Mouse (Mus musculus) liver, embryonic 11.5 days (tissue): ENCODE data around the gene C2cd3. TPM values are rescaled to one million over a fixed set of nuclear protein-coding genes. Genes with fewer than 3 reads are reported as not detected.

Experiments used
- ATAC-seq: fragments of 200-750 bp; cut with Nextera tagmentation; replicated peaks from 2 replicates; pipeline ENCODE4 v1.8.0; 2017; ENCODE audit warnings: moderate number of reproducible peaks, mild to moderate bottlenecking, moderate TSS enrichment, moderate library complexity; ENCODE audit not compliant: low FRiP score
- DNase-seq: peaks from one replicate; pipeline ENCODE4 v3.0.0-alpha.2; 2017; ENCODE audit warnings: low spot score
- H3K27ac ChIP-seq: fragments of 300-500 bp; sonication (generic); 2 replicates; pipeline ENCODE4 v1.5.1; 2014; ENCODE audit warnings: mild to moderate bottlenecking, low read depth, low read length, control low read depth
- H3K27me3 ChIP-seq: fragments of 300-500 bp; sonication (generic); replicated peaks from 2 replicates; pipeline ENCODE4 v1.6.1; 2014; ENCODE audit warnings: low read length, mixed read lengths; ENCODE audit not compliant: control insufficient read depth, insufficient read depth
- H3K36me3 ChIP-seq: fragments of 300-500 bp; sonication (generic); 2 replicates; pipeline ENCODE4 v1.6.1; 2014; ENCODE audit warnings: mild to moderate bottlenecking, low read length, moderate library complexity, mixed read lengths; ENCODE audit not compliant: control insufficient read depth, insufficient read depth
- H3K4me1 ChIP-seq: fragments of 300-500 bp; sonication (generic); replicated peaks from 2 replicates; pipeline ENCODE4 v1.6.1; 2014; ENCODE audit warnings: low read length, mixed read lengths; ENCODE audit not compliant: control insufficient read depth, insufficient read depth
- H3K4me2 ChIP-seq: fragments of 300-500 bp; sonication (generic); 2 replicates; pipeline ENCODE4 v1.6.1; 2014; ENCODE audit warnings: mild to moderate bottlenecking, control low read depth, moderate library complexity
- H3K4me3 ChIP-seq: fragments of 300-500 bp; sonication (generic); 2 replicates; pipeline ENCODE4 v1.5.1; 2014; ENCODE audit warnings: low read depth, low read length, control low read depth
- H3K9ac ChIP-seq: fragments of 300-500 bp; sonication (generic); 2 replicates; pipeline ENCODE4 v1.6.1; 2014; ENCODE audit warnings: low read depth, low read length, control low read depth
- H3K9me3 ChIP-seq: fragments of 300-500 bp; sonication (generic); 2 replicates; pipeline ENCODE4 v1.6.1; 2016; ENCODE audit warnings: low read length, inconsistent platforms, mixed read lengths; ENCODE audit not compliant: control insufficient read depth
- WGBS: fragments of 180-500 bp; shearing (Covaris S2); extraction: QIAGEN DNeasy Blood & Tissue Kit; methylation state at CpG from one replicate; pipeline ENCODE4 v1.1.7; 2014; 5-methylcytosine and 5-hydroxymethylcytosine counted together
- polyA plus RNA-seq: library from polyadenylated mRNA; unstranded; fragments of >200 nt; fragmentation: Nextera tagmentation; extraction: Ambion mirVana; gene quantifications from 2 replicates; pipeline ENCODE4 v1.2.1, GENCODE M21; 2014

Gene C2cd3
- polyA plus RNA-seq, 1 experiment from 2014 or later: 25.3 TPM

- ATAC-seq: peak; percentile 7; the same call in 1 of the 2 replicates
- no peak for DNase-seq
- Histone ChIP-seq H3K27ac (peak overlapping the region; percentile 57), H3K36me3 (peaks cover 40% of the 10 kb centered on the region), H3K9ac (no peak overlapping the region), H3K4me3 (no peak overlapping the region), H3K4me1 (peaks cover 30% of the 10 kb centered on the region), H3K27me3 (no peaks in the 10 kb centered on the region), H3K9me3 (no peaks in the 10 kb centered on the region), H3K4me2 (no peak overlapping the region)
- 76% methylated on average over 16 of the region's 16 CpGs for WGBS
These were observed 128.4 kb downstream of the C2cd3 start for GRCm38 (mm10) chr7:100500276-100500977.

DNA sequence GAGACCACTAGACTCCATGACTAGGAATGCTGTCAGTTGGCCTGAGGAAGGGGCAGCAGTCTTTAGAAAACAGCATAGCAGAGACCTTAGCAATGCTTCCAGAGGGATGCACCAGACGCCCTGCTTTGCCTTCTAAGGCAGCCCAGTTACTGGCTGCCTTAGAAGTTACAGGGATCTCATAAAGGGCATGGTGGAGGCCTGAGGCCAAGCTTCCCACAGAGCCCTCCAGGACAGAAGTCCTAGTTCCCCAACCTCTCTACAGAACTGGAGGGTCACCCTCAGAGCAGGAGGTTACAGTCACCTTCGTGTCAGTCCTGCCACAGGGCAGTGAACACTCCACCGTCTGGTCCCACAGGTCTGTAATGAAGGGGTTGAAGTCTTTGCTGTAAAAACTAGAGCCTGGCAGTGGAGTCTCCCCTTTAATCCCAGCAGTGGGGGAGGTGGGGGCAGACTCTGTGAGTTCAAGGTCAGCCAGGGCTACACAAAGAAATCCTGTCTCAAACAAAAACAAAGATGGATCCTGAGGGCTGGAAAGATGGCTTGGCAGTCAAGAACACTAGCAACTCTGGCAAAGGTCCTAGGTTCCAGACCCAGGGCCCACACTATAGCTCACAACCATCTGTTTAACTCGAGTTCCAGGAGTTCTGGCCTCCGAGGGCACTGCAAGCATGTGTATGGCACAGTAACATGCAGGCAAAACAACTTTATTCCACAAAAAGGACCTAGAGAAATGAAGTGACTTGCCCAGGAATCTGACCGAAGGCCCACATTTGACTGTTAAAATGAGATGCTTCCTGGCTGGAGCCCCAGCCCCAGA lies 129.2 kb downstream of the C2cd3 start:
- ATAC-seq (peak; percentile 37), DNase-seq (no peak)
- no peak overlapping the region for H3K4me2 ChIP-seq
- H3K4me3 ChIP-seq: no peak overlapping the region
- H3K27me3 ChIP-seq: no peaks in the 10 kb centered on the region
- peaks cover 35% of the 10 kb centered on the region for H3K36me3 ChIP-seq
- H3K9me3 ChIP-seq: no peaks in the 10 kb centered on the region
- 74% methylated on average over 6 of the region's 6 CpGs for WGBS
- peaks cover 22% of the 10 kb centered on the region for H3K4me1 ChIP-seq
- H3K27ac ChIP-seq: peak overlapping the region; percentile 57; the same call in 1 of the 2 replicates
- no peak overlapping the region for H3K9ac ChIP-seq

DNA sequence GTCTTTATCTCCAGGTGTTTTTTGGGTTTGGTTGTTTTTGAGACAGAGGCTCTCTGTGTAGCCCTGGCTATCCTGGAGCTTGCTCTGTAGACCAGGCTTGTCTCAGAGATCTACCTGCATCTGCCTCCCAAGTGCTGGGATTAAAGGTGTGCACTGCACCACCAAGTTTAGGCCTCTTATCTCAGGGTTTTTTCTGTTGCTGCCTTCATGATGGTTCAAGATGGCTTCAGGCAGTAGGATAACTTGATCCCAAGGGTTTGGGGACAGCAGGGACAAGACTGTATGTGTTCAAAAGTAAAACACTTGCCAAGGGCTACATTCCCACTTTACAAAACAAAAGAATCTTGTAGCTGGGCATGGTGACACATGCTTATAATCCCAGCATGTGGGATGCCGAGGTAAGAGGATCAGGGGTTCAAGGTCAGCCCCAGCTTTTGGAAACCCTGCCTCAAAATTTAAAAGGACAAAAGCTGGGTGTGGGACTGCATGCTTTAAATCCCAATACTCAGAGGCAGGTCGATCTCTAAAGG lies 129.9 kb downstream of the C2cd3 start:
- H3K9ac ChIP-seq: no peak overlapping the region; the same call in 1 of the 2 replicates
- no peaks in the 10 kb centered on the region for H3K27me3 ChIP-seq
- no peaks in the 10 kb centered on the region for H3K9me3 ChIP-seq
- no peak for ATAC-seq
- peak overlapping the region; percentile 39; the same call in 1 of the 2 replicates for H3K27ac ChIP-seq
- H3K4me1 ChIP-seq: peaks cover 15% of the 10 kb centered on the region
- H3K4me2 ChIP-seq: no peak overlapping the region
- no peak overlapping the region for H3K4me3 ChIP-seq
- H3K36me3 ChIP-seq: peaks cover 28% of the 10 kb centered on the region
- 64% methylated on average over 2 of the region's 2 CpGs for WGBS
- DNase-seq: no peak

DNA sequence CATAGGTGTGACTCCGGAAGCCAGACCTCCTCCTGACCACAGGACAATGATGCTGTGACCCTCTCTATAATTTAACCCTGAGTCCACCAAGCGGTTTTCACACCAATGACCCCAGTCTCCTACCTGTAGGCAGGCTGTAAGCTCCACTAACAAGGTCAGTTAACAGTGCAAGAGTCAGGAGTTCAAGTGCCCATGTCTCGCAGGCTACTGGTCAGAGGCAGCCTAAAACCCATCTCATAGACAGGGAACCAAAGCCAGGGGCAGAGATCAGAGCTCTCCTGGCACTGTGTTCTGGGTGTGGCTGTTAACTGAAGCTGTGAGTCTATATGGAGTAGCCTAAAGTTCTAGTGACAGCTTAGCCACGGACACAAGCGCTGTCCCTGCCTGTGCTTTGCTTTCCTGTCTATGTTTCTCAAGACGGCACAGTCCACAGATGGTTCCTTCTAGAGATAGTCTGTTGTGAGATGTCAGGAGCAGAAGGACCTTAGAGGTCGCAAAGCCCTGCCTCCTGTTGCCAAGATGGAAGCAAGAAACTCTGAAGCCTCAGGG lies 130.4 kb downstream of the C2cd3 start:
- Histone ChIP-seq H3K36me3 (peaks cover 23% of the 10 kb centered on the region), H3K4me3 (no peak overlapping the region), H3K27ac (peak overlapping the region; percentile 39; the same call in 1 of the 2 replicates), H3K4me1 (peaks cover 13% of the 10 kb centered on the region), H3K9ac (peak overlapping the region; percentile 23), H3K9me3 (no peaks in the 10 kb centered on the region), H3K4me2 (no peak overlapping the region), H3K27me3 (no peaks in the 10 kb centered on the region)
- WGBS: 66% methylated on average over 7 of the region's 7 CpGs
- DNase-seq: no peak
- peak; percentile 21; the same call in 1 of the 2 replicates for ATAC-seq

- Histone ChIP-seq H3K9me3 (no peaks in the 10 kb centered on the region), H3K27me3 (no peaks in the 10 kb centered on the region), H3K9ac (no peak overlapping the region), H3K4me2 (no peak overlapping the region), H3K36me3 (peaks cover 18% of the 10 kb centered on the region), H3K4me3 (no peak overlapping the region), H3K27ac (no peak overlapping the region), H3K4me1 (peaks cover 13% of the 10 kb centered on the region)
- ATAC-seq (no peak), DNase-seq (no peak)
- WGBS: 54% methylated on average over 5 of the region's 5 CpGs
These were observed 131.0 kb downstream of the C2cd3 start for GRCm38 (mm10) chr7:100503076-100503475.

DNA sequence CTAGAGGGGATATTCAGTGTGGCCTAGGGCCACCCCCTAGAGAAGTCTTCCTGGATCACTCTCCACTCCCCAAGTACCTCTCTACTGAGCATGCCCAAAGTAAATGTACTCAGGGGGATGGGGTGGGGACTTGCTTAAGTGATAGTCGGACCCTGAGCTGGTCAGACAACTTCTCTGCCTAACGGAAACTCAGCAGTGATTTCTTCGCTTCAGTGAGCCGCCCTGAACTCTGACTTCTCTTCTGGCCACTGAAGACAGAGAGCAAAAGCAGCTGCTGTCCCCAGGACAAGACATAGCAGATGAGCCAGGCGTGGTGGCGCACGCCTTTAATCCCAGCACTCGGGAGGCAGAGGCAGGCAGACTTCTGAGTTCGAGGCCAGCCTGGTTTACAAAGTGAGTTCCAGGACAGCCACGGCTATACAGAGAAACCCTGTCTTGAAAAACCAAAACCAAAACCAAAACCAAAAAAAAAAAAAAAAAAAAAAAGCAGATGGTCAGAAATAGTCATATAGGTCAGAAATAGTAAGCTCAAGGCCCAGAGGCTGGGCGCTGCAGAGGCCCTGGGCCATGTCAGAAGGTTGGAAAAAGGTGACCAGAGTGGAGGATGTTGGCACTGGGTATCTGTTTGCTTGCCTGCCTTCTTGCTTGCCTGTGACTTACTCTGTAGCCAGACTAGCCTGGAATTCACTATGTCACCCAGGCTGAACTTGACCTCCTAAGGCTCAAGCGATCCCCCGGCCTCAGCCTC lies 132.9 kb downstream of the C2cd3 start:
- Histone ChIP-seq H3K9me3 (no peaks in the 10 kb centered on the region), H3K27ac (no peak overlapping the region), H3K9ac (no peak overlapping the region), H3K27me3 (no peaks in the 10 kb centered on the region), H3K4me2 (no peak overlapping the region), H3K4me3 (no peak overlapping the region), H3K36me3 (peaks cover 1% of the 10 kb centered on the region; the same call in 1 of the 2 replicates), H3K4me1 (peaks cover 13% of the 10 kb centered on the region)
- DNase-seq (no peak), ATAC-seq (no peak)
- WGBS: 79% methylated on average over 13 of the region's 13 CpGs

DNA sequence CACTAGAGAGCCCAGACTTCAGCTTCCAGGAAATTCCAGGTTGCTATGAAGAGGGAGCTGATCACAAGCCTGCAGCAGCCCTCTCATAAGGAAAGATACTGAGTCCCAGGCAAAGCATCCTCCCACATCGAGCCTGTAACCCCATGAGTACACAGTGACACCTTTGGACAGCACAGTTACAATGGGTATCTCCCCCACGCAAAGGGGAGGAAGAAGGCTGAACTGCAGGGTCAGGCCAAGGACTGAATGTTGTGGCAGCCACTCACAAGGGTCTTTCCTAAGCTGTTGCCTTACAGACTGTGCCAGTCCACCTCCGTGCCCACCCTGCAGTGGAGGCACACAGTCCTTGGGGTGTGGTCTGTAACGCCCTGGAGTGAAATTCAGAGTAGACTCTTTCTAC lies 134.5 kb downstream of the C2cd3 start:
- no peak overlapping the region for H3K4me3 ChIP-seq
- no peaks in the 10 kb centered on the region for H3K27me3 ChIP-seq
- no peaks in the 10 kb centered on the region for H3K36me3 ChIP-seq
- H3K9ac ChIP-seq: no peak overlapping the region
- ATAC-seq (no peak), DNase-seq (no peak)
- no peaks in the 10 kb centered on the region for H3K9me3 ChIP-seq
- 73% methylated on average over 4 of the region's 4 CpGs for WGBS
- no peak overlapping the region for H3K4me2 ChIP-seq
- no peak overlapping the region for H3K27ac ChIP-seq
- peaks cover 8% of the 10 kb centered on the region for H3K4me1 ChIP-seq

DNA sequence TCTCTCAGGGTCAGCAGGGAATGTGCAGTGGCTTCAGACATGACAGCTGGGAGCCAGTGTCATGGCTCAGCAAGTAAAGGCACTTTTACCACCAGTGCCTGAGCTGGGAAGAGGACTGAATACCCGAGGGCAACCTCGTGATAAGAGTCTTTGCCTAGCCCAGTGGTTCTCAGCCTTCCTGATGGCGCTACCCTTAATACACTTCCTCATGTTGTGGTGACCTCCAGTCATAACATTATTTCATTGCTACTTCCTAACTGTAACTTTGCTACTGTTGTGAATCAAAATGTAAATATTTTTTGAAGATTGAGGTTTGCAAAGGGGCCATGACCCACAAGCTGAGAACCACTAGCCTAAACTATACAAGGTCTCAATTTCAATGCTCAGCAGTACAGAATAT lies 136.6 kb downstream of the C2cd3 start:
- H3K27me3 ChIP-seq: no peaks in the 10 kb centered on the region
- ATAC-seq (no peak), DNase-seq (no peak)
- H3K36me3 ChIP-seq: no peaks in the 10 kb centered on the region
- no peak overlapping the region for H3K27ac ChIP-seq
- no peaks in the 10 kb centered on the region for H3K9me3 ChIP-seq
- no peak overlapping the region for H3K4me3 ChIP-seq
- no peak overlapping the region for H3K4me2 ChIP-seq
- H3K9ac ChIP-seq: no peak overlapping the region
- H3K4me1 ChIP-seq: no peaks in the 10 kb centered on the region
- 48% methylated on average over 3 of the region's 3 CpGs for WGBS
